Mouse (Mus musculus) liver (tissue): ENCODE measurements around the gene Ptgis.

ENCODE experiments used
- DNase-seq: peaks from one replicate; pipeline ENCODE4 v3.0.0-alpha.2; 2020; ENCODE audit warnings: mixed read lengths

Gene Ptgis

DNA sequence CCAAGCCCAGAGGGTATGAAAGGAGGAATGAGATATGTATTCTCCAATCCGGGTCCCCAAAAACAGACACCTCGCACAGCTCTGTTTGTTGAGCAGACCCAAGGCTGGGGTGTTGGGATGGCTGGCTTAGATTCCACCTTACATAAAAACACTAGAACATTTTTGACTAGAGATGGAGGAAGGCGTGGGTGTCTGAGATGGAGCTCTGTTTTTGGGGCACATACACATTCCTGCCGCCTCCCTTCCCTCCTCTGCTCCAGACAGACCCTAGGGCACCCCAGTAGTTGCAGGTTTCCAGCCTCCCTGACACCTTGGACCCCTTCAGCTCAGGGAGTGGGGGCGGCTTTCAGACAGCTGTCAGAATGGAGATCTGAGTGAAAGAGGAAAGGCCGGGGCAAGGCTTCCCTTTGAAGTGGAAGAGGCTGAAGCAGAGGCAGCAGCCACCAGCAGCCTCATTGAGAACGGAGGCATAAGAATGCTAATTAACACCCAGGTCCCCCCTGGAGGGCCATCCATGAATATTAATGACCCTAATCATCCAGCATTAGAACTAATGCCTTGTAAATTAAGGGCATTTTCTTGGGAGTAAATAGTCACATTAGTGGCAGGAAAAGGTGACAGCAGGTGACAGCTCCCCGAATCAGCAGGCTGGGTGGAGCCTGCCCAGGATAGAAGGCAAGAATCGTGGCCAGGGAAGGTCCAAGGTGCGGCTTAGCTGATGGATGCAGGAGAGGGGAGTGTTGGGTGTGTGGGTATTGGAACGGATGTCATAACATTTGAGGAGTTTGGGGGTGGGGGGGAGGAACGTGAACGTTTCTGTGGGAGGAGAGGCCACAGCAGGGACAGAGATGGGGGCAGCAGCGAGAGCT is 95.7 kb downstream of the Ptgis start:
- no peak for DNase-seq

DNA sequence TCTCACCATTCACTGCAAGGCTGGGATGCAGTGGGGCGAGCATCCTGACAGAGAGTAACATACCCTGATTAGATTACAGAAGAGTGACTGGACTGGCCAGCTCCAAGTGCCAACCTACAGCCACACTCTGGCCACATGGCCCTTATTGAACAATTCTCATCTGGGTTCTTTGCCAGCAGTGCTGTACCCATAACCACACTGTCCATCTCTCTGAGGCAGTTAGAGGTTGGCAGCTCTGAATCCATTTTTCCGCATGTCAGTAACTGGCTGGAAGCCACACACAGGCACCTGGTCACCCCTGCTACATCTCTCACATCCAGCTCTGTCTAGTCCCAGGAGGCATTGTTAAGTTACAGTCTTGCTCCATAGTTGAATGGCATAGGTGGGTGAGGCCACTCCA is 96.5 kb downstream of the Ptgis start:
- no peak for DNase-seq

DNA sequence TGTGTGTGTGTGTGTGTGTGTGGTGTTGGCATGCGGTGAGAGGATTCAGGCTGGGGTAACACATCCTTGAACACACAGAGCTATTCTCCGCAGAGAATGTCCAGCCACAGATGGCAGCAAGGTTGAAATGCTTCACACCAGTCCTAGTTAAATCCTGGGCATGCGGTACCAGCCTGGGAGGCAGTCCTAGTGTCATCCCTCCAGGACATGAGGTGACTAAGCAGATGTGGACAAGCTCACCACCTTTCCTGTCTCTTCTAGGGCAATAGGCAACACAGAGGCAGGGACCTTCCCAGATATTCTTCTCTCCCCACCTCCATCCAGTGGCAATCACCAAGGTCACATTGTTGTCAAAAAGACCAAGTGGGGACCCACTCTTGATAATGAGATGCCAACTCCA is 98.1 kb downstream of the Ptgis start:
- DNase-seq, result no peak

DNA sequence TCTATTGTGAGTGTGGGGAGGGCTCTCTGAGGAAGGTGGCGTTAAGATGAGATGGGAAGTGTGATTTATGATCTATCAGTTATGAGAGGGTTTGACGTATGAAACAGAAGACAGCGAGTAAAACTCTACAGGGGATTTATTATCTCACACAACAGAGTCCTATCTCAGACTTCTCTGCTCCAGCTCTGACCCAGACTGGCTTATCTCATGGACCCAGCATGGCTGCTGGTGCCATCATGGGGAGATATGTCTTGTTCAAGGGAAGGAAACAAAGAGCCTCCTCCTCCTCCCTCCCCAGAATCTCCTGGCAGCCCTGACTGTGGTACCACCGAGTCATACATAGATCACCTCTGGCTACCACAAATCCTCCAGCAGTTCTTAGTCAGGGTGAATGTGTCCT is 98.6 kb downstream of the Ptgis start:
- DNase-seq, result peak; percentile 70
